In the genomic region with DNA sequence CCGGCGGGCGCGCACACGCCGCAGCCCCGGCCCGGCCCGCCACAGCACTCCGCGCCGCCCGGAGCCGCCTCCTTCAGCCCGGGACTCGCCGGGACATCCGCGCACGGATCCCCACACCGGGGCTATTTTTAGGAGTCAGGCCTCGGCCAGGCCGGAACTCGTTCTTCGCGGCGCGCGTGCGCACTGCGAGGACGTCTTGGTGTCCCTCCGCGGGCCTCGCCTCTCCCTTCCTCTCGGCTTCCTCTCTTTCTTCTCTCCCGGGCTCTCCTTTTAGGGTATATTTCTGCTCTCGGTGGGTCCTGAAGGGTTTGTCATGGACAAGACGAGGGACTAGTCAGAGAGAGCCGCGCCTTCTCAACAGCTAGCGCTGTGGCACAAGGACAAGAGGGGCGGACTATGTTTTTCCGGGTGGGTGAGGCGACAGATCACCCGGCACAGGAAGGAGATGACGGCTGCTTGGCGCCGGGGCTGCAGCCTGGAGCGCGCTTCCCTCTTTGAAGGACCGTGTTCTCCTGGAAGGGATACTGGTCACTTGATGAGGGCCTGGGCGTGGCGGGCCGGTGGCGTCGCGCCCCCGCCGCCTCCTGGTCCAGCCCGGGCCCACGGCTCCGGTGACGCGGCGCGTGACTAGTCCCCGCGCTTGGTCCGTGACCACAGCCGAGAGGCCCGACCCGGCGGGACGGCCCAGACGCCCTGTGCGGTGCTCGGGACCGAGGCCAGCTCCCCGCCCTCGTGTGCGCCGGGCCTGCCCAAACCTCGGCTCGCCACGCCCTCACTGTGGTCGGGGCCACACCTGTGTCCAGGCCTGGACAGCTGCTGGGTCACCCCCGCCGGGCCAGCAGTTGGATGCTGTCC, we compare ENCODE assay signal across 8 mouse cellular contexts. TPM values are rescaled to one million over a fixed set of nuclear protein-coding genes. Genes with fewer than 3 reads are reported as not detected.
DNase-seq lines count a peak whose midpoint lies in the region; ATAC-seq and TF ChIP-seq lines count a peak whose summit lies in the region.

Gene Mef2a (minus strand): TSS at position 130 of the 855 bp plus-strand sequence.

- TF ChIP-seq EP300 in ES-Bruce4 (IDR thresholded peaks at IDR 0.05; ENCODE audit: insufficient read depth, low read depth, low read length) = 0 out of 2 replicates have a peak, but pooled peaks have one; percentile 40
- peak; percentile 47; the same call in 1 of the 2 replicates for TF ChIP-seq EP300 in liver, postnatal 0 days (IDR thresholded peaks at IDR 0.05; ENCODE audit: low read depth)

- H3K27ac ChIP-seq in ES-Bruce4 (ENCODE audit: insufficient read depth, low read length) = no peak within 1 kb of the TSS
- peak within 1 kb of the TSS; percentile 99 for H3K27ac ChIP-seq in forebrain, embryonic 13.5 days
- H3K27ac ChIP-seq in liver, postnatal 0 days (ENCODE audit: low read depth) = peak within 1 kb of the TSS; percentile 97
- H3K27ac ChIP-seq in neural tube, embryonic 14.5 days (ENCODE audit: low read depth, low read length) = peak within 1 kb of the TSS; percentile 100

- ATAC-seq in cerebellum, adult (ENCODE audit: insufficient number of reproducible peaks, low FRiP score, low TSS enrichment) = peak; percentile 95
- ATAC-seq in forebrain, embryonic 13.5 days = peak; percentile 94
- ATAC-seq in liver, postnatal 0 days = peak; percentile 91
- ATAC-seq in neural tube, embryonic 14.5 days (ENCODE audit: low read depth) = peak; percentile 93

- H3K9me3 ChIP-seq in ES-Bruce4 (replicated peaks; ENCODE audit: control insufficient read depth, insufficient read depth, low read length, poor library complexity, severe bottlenecking) = no peaks in the 10 kb centered on the region
- no peaks in the 10 kb centered on the region for H3K9me3 ChIP-seq in forebrain, embryonic 13.5 days (replicated peaks)
- H3K9me3 ChIP-seq in liver, postnatal 0 days (ENCODE audit: low read length) = no peaks in the 10 kb centered on the region
- no peaks in the 10 kb centered on the region for H3K9me3 ChIP-seq in neural tube, embryonic 14.5 days (ENCODE audit: control insufficient read depth, low read length)

- peak within 1 kb of the TSS; percentile 97 for H3K9ac ChIP-seq in ES-Bruce4 (ENCODE audit: low read depth, poor library complexity, severe bottlenecking)
- H3K9ac ChIP-seq in forebrain, embryonic 13.5 days = peak within 1 kb of the TSS; percentile 96
- H3K9ac ChIP-seq in liver, postnatal 0 days (replicated peaks) = peak within 1 kb of the TSS; percentile 99
- peak within 1 kb of the TSS; percentile 98 for H3K9ac ChIP-seq in neural tube, embryonic 14.5 days (replicated peaks; ENCODE audit: low read depth, low read length)

- no peaks in the 10 kb centered on the region; the same call in 1 of the 2 replicates for H3K27me3 ChIP-seq in ES-Bruce4 (ENCODE audit: control insufficient read depth, insufficient read depth, low read length, poor library complexity, severe bottlenecking)
- H3K27me3 ChIP-seq in forebrain, embryonic 13.5 days = no peaks in the 10 kb centered on the region
- H3K27me3 ChIP-seq in liver, postnatal 0 days (ENCODE audit: insufficient read depth, low read length) = no peaks in the 10 kb centered on the region
- H3K27me3 ChIP-seq in neural tube, embryonic 14.5 days (ENCODE audit: control insufficient read depth, insufficient read depth, low read length) = no peaks in the 10 kb centered on the region

- under 1% methylated on average over 69 of the region's 89 CpGs for WGBS in forebrain, embryonic 13.5 days
- under 1% methylated on average over 87 of the region's 89 CpGs for WGBS in large intestine, adult 2 months
- WGBS in liver, postnatal 0 days (ENCODE audit: insufficient replicate concordance) = under 1% methylated on average over 85 of the region's 89 CpGs
- under 1% methylated on average over 87 of the region's 89 CpGs for WGBS in neural tube, embryonic 14.5 days

- peak within 1 kb of the TSS; percentile 95 for H3K4me2 ChIP-seq in forebrain, embryonic 13.5 days
- peak within 1 kb of the TSS; percentile 91 for H3K4me2 ChIP-seq in liver, postnatal 0 days (ENCODE audit: low read depth, low read length)
- peak within 1 kb of the TSS; percentile 98 for H3K4me2 ChIP-seq in neural tube, embryonic 14.5 days (ENCODE audit: low read depth, low read length)

- DNase-seq in heart, postnatal 10 days = peak; percentile 98
- peak; percentile 71 for DNase-seq in large intestine, adult 2 months (ENCODE audit: low read depth, low spot score)
- peak; percentile 95 for DNase-seq in liver, postnatal 0 days
- DNase-seq in testis, postnatal 10 days (ENCODE audit: low spot score) = peak; percentile 97

- no peaks in the 10 kb centered on the region for H3K36me3 ChIP-seq in ES-Bruce4 (ENCODE audit: control insufficient read depth, insufficient read depth, low read length, poor library complexity, severe bottlenecking)
- no peaks in the 10 kb centered on the region for H3K36me3 ChIP-seq in forebrain, embryonic 13.5 days (ENCODE audit: poor library complexity, severe bottlenecking)
- no peaks in the 10 kb centered on the region for H3K36me3 ChIP-seq in liver, postnatal 0 days (replicated peaks; ENCODE audit: insufficient read depth, low read length)
- H3K36me3 ChIP-seq in neural tube, embryonic 14.5 days (ENCODE audit: control insufficient read depth, insufficient read depth, low read length) = no peaks in the 10 kb centered on the region

- H3K4me3 ChIP-seq in ES-Bruce4 (ENCODE audit: low read depth, low read length) = peak within 1 kb of the TSS; percentile 95
- peak within 1 kb of the TSS; percentile 85 for H3K4me3 ChIP-seq in forebrain, embryonic 13.5 days
- peak within 1 kb of the TSS; percentile 93 for H3K4me3 ChIP-seq in liver, postnatal 0 days (ENCODE audit: low read depth, low read length)
- H3K4me3 ChIP-seq in neural tube, embryonic 14.5 days (ENCODE audit: low read depth, low read length) = peak within 1 kb of the TSS; percentile 93

- H3K4me1 ChIP-seq in ES-Bruce4 (ENCODE audit: control insufficient read depth, insufficient read depth, low read length) = no peaks in the 10 kb centered on the region
- peaks cover 25% of the 10 kb centered on the region for H3K4me1 ChIP-seq in forebrain, embryonic 13.5 days
- H3K4me1 ChIP-seq in liver, postnatal 0 days (ENCODE audit: insufficient read depth) = peaks cover 16% of the 10 kb centered on the region
- H3K4me1 ChIP-seq in neural tube, embryonic 14.5 days (ENCODE audit: control insufficient read depth, insufficient read depth, low read length) = no peaks in the 10 kb centered on the region

- no peak for TF ChIP-seq CTCF in ES-Bruce4 (IDR thresholded peaks at IDR 0.05; ENCODE audit: low read depth, low read length)
- TF ChIP-seq CTCF in liver, postnatal 0 days (IDR thresholded peaks at IDR 0.05; ENCODE audit: low read depth) = no peak

- intact Hi-C loops in heart, postnatal 10 days (cut with DNase I) = loop anchor here (1.0 to 5.0 kb wide), 5 partner anchors 88 to 258 kb away; no protein-coding TSS in a partner anchor

- TF ChIP-seq POLR2A in ES-Bruce4 (IDR thresholded peaks at IDR 0.05; ENCODE audit: insufficient read depth, low read length) = no peak

RNA-seq across cellular contexts. Expression of gene Mef2a, which starts in this region (rescaled TPM):
- polyA plus RNA-seq in ES-Bruce4 (2011; ENCODE audit: insufficient read depth, insufficient read length, low read depth, missing spikeins) = 29.5 and 31.6 TPM in 2 replicates
- polyA plus RNA-seq in forebrain, embryonic 13.5 days (2015; fragmentation: Nextera tagmentation; extraction: Ambion mirVana) = 26.0 and 32.2 TPM in 2 replicates
- 100 to 1,000 TPM; 192 to 218 TPM for total RNA-seq in heart, postnatal 10 days (2021)
- 7.5 and 15.9 TPM in 2 replicates for polyA plus RNA-seq in large intestine, adult 2 months (2012; rRNA removed)
- polyA plus RNA-seq in liver, postnatal 0 days (2015; fragmentation: Nextera tagmentation; extraction: Ambion mirVana) = 10.3 and 10.7 TPM in 2 replicates
- 45.1 and 48.7 TPM in 2 replicates for polyA plus RNA-seq in neural tube, embryonic 14.5 days (2014; fragmentation: Nextera tagmentation; extraction: Ambion mirVana)
